Mouse (Mus musculus): ENCODE data around the gene Fgr. TPM values are rescaled to one million over a fixed set of nuclear protein-coding genes. Genes with fewer than 3 reads are reported as not detected.

Fgr gene
- polyA plus RNA-seq, 1 experiment from 2014 or later, result 0.15 TPM

- TF ChIP-seq EP300 (optimal IDR thresholded peaks at IDR 0.05), result no peak
- TF ChIP-seq CTCF (IDR thresholded peaks at IDR 0.05; ENCODE audit: low read depth), result no peak
- ATAC-seq (ENCODE audit: low FRiP score, low TSS enrichment) (peak; percentile 15; the same call in 1 of the 2 replicates), DNase-seq (ENCODE audit: low spot score) (no peak)
- H3K9ac ChIP-seq (ENCODE audit: low read length), result 0 out of 2 replicates have a peak overlapping the region, but pooled peaks have one; percentile 27
- 41% methylated on average over 12 of the region's 12 CpGs for WGBS
- H3K4me3 ChIP-seq (ENCODE audit: low read depth, low read length), result no peak overlapping the region
- no peaks in the 10 kb centered on the region for H3K36me3 ChIP-seq (ENCODE audit: control insufficient read depth, insufficient read depth, low read length)
- peak overlapping the region; percentile 30; the same call in 1 of the 2 replicates for H3K27ac ChIP-seq (replicated peaks)
- no peaks in the 10 kb centered on the region for H3K27me3 ChIP-seq (ENCODE audit: control insufficient read depth, insufficient read depth, low read length)
- no peaks in the 10 kb centered on the region for H3K9me3 ChIP-seq (ENCODE audit: control insufficient read depth, low read length)
- peak overlapping the region; percentile 21 for H3K4me2 ChIP-seq (replicated peaks; ENCODE audit: low read depth)
- H3K4me1 ChIP-seq (replicated peaks; ENCODE audit: control insufficient read depth, insufficient read depth), result no peaks in the 10 kb centered on the region
Observed at GRCm38 (mm10) chr4:132938181-132938941, 35.5 kb upstream of the Fgr start.

- 25% methylated on average over 22 of the region's 22 CpGs for WGBS
- Histone ChIP-seq H3K9ac (ENCODE audit: low read length) (no peak overlapping the region), H3K9me3 (ENCODE audit: control insufficient read depth, low read length) (no peaks in the 10 kb centered on the region), H3K27ac (replicated peaks) (no peak overlapping the region), H3K4me2 (replicated peaks; ENCODE audit: low read depth) (no peak overlapping the region), H3K4me3 (ENCODE audit: low read depth, low read length) (no peak overlapping the region), H3K36me3 (ENCODE audit: control insufficient read depth, insufficient read depth, low read length) (no peaks in the 10 kb centered on the region), H3K4me1 (replicated peaks; ENCODE audit: control insufficient read depth, insufficient read depth) (no peaks in the 10 kb centered on the region), H3K27me3 (ENCODE audit: control insufficient read depth, insufficient read depth, low read length) (no peaks in the 10 kb centered on the region)
- DNase-seq (ENCODE audit: low spot score) (peak; percentile 70), ATAC-seq (ENCODE audit: low FRiP score, low TSS enrichment) (no peak)
- no peak for TF ChIP-seq EP300 (optimal IDR thresholded peaks at IDR 0.05)
- peak; percentile 85 for TF ChIP-seq CTCF (IDR thresholded peaks at IDR 0.05; ENCODE audit: low read depth)
Observed at GRCm38 (mm10) chr4:132939421-132940127, 34.3 kb upstream of the Fgr start.

GRCm38 (mm10) chr4:132941012-132941729 is 32.7 kb upstream of the Fgr start:
- no peaks in the 10 kb centered on the region for H3K27me3 ChIP-seq (ENCODE audit: control insufficient read depth, insufficient read depth, low read length)
- DNase-seq (ENCODE audit: low spot score) (peak; percentile 33), ATAC-seq (ENCODE audit: low FRiP score, low TSS enrichment) (peak; percentile 43; the same call in 1 of the 2 replicates)
- no peaks in the 10 kb centered on the region for H3K36me3 ChIP-seq (ENCODE audit: control insufficient read depth, insufficient read depth, low read length)
- no peak overlapping the region for H3K9ac ChIP-seq (ENCODE audit: low read length)
- no peaks in the 10 kb centered on the region for H3K9me3 ChIP-seq (ENCODE audit: control insufficient read depth, low read length)
- H3K4me3 ChIP-seq (ENCODE audit: low read depth, low read length), result no peak overlapping the region
- no peak overlapping the region for H3K27ac ChIP-seq (replicated peaks)
- TF ChIP-seq EP300 (optimal IDR thresholded peaks at IDR 0.05), result no peak
- TF ChIP-seq CTCF (IDR thresholded peaks at IDR 0.05; ENCODE audit: low read depth), result no peak
- WGBS, result 44% methylated on average over 23 of the region's 23 CpGs
- H3K4me2 ChIP-seq (replicated peaks; ENCODE audit: low read depth), result no peak overlapping the region
- 0 out of 2 replicates have a peak, but pooled peaks cover 4% of the 10 kb centered on the region for H3K4me1 ChIP-seq (replicated peaks; ENCODE audit: control insufficient read depth, insufficient read depth)

GRCm38 (mm10) chr4:132943088-132943487 is 30.8 kb upstream of the Fgr start:
- Histone ChIP-seq H3K4me1 (replicated peaks; ENCODE audit: control insufficient read depth, insufficient read depth) (0 out of 2 replicates have a peak, but pooled peaks cover 4% of the 10 kb centered on the region), H3K9ac (ENCODE audit: low read length) (no peak overlapping the region), H3K27ac (replicated peaks) (no peak overlapping the region), H3K27me3 (ENCODE audit: control insufficient read depth, insufficient read depth, low read length) (no peaks in the 10 kb centered on the region), H3K36me3 (ENCODE audit: control insufficient read depth, insufficient read depth, low read length) (no peaks in the 10 kb centered on the region), H3K4me2 (replicated peaks; ENCODE audit: low read depth) (no peak overlapping the region), H3K4me3 (ENCODE audit: low read depth, low read length) (no peak overlapping the region), H3K9me3 (ENCODE audit: control insufficient read depth, low read length) (no peaks in the 10 kb centered on the region)
- ATAC-seq (ENCODE audit: low FRiP score, low TSS enrichment) (no peak), DNase-seq (ENCODE audit: low spot score) (no peak)
- TF ChIP-seq EP300 (optimal IDR thresholded peaks at IDR 0.05) (no peak), CTCF (IDR thresholded peaks at IDR 0.05; ENCODE audit: low read depth) (no peak)
- WGBS, result 50% methylated on average over 8 of the region's 8 CpGs

- no peak overlapping the region for H3K9ac ChIP-seq (ENCODE audit: low read length)
- TF ChIP-seq EP300 (optimal IDR thresholded peaks at IDR 0.05), result no peak
- no peak for TF ChIP-seq CTCF (IDR thresholded peaks at IDR 0.05; ENCODE audit: low read depth)
- DNase-seq (ENCODE audit: low spot score) (no peak), ATAC-seq (ENCODE audit: low FRiP score, low TSS enrichment) (no peak)
- H3K27me3 ChIP-seq (ENCODE audit: control insufficient read depth, insufficient read depth, low read length), result no peaks in the 10 kb centered on the region
- H3K4me3 ChIP-seq (ENCODE audit: low read depth, low read length), result no peak overlapping the region
- WGBS, result 71% methylated on average over 12 of the region's 12 CpGs
- H3K4me2 ChIP-seq (replicated peaks; ENCODE audit: low read depth), result no peak overlapping the region
- 0 out of 2 replicates have a peak, but pooled peaks cover 4% of the 10 kb centered on the region for H3K4me1 ChIP-seq (replicated peaks; ENCODE audit: control insufficient read depth, insufficient read depth)
- H3K27ac ChIP-seq (replicated peaks), result no peak overlapping the region
- H3K9me3 ChIP-seq (ENCODE audit: control insufficient read depth, low read length), result no peaks in the 10 kb centered on the region
- H3K36me3 ChIP-seq (ENCODE audit: control insufficient read depth, insufficient read depth, low read length), result no peaks in the 10 kb centered on the region
Observed at GRCm38 (mm10) chr4:132944106-132944505, 29.8 kb upstream of the Fgr start.
